ENCODE assay signal across 14 mouse cellular contexts in the genomic region with DNA sequence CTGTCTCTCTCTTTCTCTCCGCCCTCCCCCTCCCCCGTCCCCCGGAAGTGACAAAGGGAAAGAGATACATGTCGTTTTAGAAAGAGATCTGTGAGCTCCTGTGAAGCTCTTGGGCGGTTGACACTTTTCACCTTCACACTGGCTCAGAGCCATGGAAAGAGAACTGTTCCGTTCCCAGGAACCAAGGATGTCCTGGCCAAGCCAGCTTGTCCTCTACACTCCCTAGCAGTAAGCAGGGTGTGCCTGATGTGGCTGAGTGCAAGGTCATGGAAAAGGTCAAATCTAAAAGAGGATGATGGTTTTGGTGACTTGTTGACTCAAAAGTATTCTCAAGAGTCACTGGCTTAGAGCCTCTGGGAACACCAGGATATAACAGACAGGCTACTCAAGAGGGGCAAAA.
DNase-seq lines count a peak whose midpoint lies in the region; ATAC-seq and TF ChIP-seq lines count a peak whose summit lies in the region.
"Had no signal": no experiment of that assay in that cellular context is flagged by ENCODE, and none has a peak within 500 bp of the region (broad histone marks: within the 10 kb centered on the region; RNA-seq: fewer than 3 reads in every experiment).

No protein-coding gene starts in this region.

- TF ChIP-seq CTCF in layer of hippocampus, adult 2 months (conservative IDR thresholded peaks at IDR 0.05) = no peak

- H3K27me3 ChIP-seq in heart, embryonic 10.5 days (ENCODE audit: insufficient read depth, poor library complexity, severe bottlenecking) = no peaks in the 10 kb centered on the region

- peak overlapping the region; percentile 28; the same call in 1 of the 2 replicates for H3K27ac ChIP-seq in layer of hippocampus, adult 2 months
- peak overlapping the region; percentile 48 for H3K27ac ChIP-seq in heart, embryonic 10.5 days
- H3K27ac ChIP-seq: kidney, postnatal 0 days; liver, embryonic 14.5 days; midbrain, embryonic 10.5 days had no signal

- 51% methylated on average over 6 of the region's 6 CpGs for WGBS in heart, embryonic 10.5 days

- DNase-seq in layer of hippocampus, adult 2 months (ENCODE audit: low spot score in 2 of 2) = no peak
- no peak for DNase-seq in layer of hippocampus, postnatal 36 days
- DNase-seq in adrenal gland, postnatal 10 days = peak; percentile 27
- no peak for DNase-seq in heart, embryonic 10.5 days (ENCODE audit: low spot score)
- DNase-seq in heart, postnatal 25 days (ENCODE audit: low spot score) = peak; percentile 16
- DNase-seq in B cell, adult 2 months = no peak
- no peak for DNase-seq in layer of hippocampus, postnatal 25 days (ENCODE audit: extremely low spot score in 1 of 2, low spot score in 1 of 2)
- DNase-seq: cerebellum, adult 11-12 months; right cerebral cortex, postnatal 25 days had no signal

- H3K36me3 ChIP-seq in heart, embryonic 10.5 days = no peaks in the 10 kb centered on the region
- H3K36me3 ChIP-seq: midbrain, embryonic 10.5 days had no signal

- peaks cover 29% of the 10 kb centered on the region for H3K4me1 ChIP-seq in heart, embryonic 10.5 days
- H3K4me1 ChIP-seq: midbrain, embryonic 10.5 days had no signal

- ATAC-seq in megakaryocyte progenitor cell, adult 5-6 weeks (replicated peaks; ENCODE audit: poor library complexity) = no peak
- ATAC-seq: inflammation-experienced regulatory T-cells, adult 6 months had no signal

- H3K9me3 ChIP-seq in heart, embryonic 10.5 days = no peaks in the 10 kb centered on the region
- H3K9me3 ChIP-seq: midbrain, embryonic 10.5 days had no signal

- H3K4me3 ChIP-seq in layer of hippocampus, adult 2 months = no peak overlapping the region
- H3K4me3 ChIP-seq in heart, embryonic 10.5 days = no peak overlapping the region
- H3K4me3 ChIP-seq: midbrain, embryonic 10.5 days had no signal

- intact Hi-C loops in heart, postnatal 25 days (cut with DNase I) = loop anchor here (5.0 kb wide), 1 partner anchor 48 kb away; no protein-coding TSS in a partner anchor

Comparison
In these comparisons a context has a peak if more than half of its experiments do, and no peak if none do; other contexts are left out.
1. DNase-seq: peak in adrenal gland, postnatal 10 days (single experiment) and heart, postnatal 25 days (single experiment); none in layer of hippocampus, adult 2 months (0 of 2), layer of hippocampus, postnatal 36 days (0 of 2), heart, embryonic 10.5 days (single experiment), B cell, adult 2 months (0 of 2) and layer of hippocampus, postnatal 25 days (0 of 2).